Mouse (Mus musculus): Measurements from ENCODE around the gene Txlnb. TPM values are rescaled to one million over a fixed set of nuclear protein-coding genes. Genes with fewer than 3 reads are reported as not detected.

Gene Txlnb
- polyA plus RNA-seq, 1 experiment from 2014 or later: 4.0 TPM

GRCm38 (mm10) chr10:17831041-17831440, 35.0 kb downstream of the Txlnb start:
- Histone ChIP-seq H3K27me3 (replicated peaks) (no peaks in the 10 kb centered on the region), H3K9me3 (no peaks in the 10 kb centered on the region), H3K36me3 (no peaks in the 10 kb centered on the region), H3K27ac (no peak overlapping the region), H3K9ac (no peak overlapping the region), H3K4me2 (replicated peaks) (no peak overlapping the region), H3K4me1 (peaks cover 18% of the 10 kb centered on the region; the same call in 1 of the 2 replicates), H3K4me3 (no peak overlapping the region)
- 22% methylated on average over 3 of the region's 3 CpGs for WGBS
- ATAC-seq (ENCODE audit: low FRiP score, low read depth): peak; percentile 42; the same call in 1 of the 2 replicates

GRCm38 (mm10) chr10:17835031-17835430, 39.0 kb downstream of the Txlnb start:
- H3K4me1 ChIP-seq: peaks cover 9% of the 10 kb centered on the region; the same call in 1 of the 2 replicates
- H3K9me3 ChIP-seq: no peaks in the 10 kb centered on the region
- H3K27me3 ChIP-seq (replicated peaks): no peaks in the 10 kb centered on the region
- H3K4me2 ChIP-seq (replicated peaks): no peak overlapping the region
- H3K27ac ChIP-seq: no peak overlapping the region
- no peak overlapping the region for H3K4me3 ChIP-seq
- WGBS: 87% methylated on average over 6 of the region's 6 CpGs
- no peak overlapping the region for H3K9ac ChIP-seq
- H3K36me3 ChIP-seq: no peaks in the 10 kb centered on the region
- ATAC-seq (ENCODE audit: low FRiP score, low read depth): no peak

- no peak overlapping the region for H3K4me3 ChIP-seq
- no peaks in the 10 kb centered on the region for H3K27me3 ChIP-seq (replicated peaks)
- H3K9me3 ChIP-seq: no peaks in the 10 kb centered on the region
- no peak overlapping the region for H3K4me2 ChIP-seq (replicated peaks)
- WGBS: 92% methylated on average over 1 of the region's 1 CpGs
- peaks cover 3% of the 10 kb centered on the region; the same call in 1 of the 2 replicates for H3K4me1 ChIP-seq
- ATAC-seq (ENCODE audit: low FRiP score, low read depth): no peak
- H3K9ac ChIP-seq: no peak overlapping the region
- H3K27ac ChIP-seq: no peak overlapping the region
- H3K36me3 ChIP-seq: no peaks in the 10 kb centered on the region
Observed at GRCm38 (mm10) chr10:17836275-17836674, 40.2 kb downstream of the Txlnb start.

GRCm38 (mm10) chr10:17842030-17842429, 46.0 kb downstream of the Txlnb start:
- Histone ChIP-seq H3K4me1 (no peaks in the 10 kb centered on the region), H3K9ac (no peak overlapping the region), H3K27ac (no peak overlapping the region), H3K4me2 (replicated peaks) (no peak overlapping the region), H3K9me3 (no peaks in the 10 kb centered on the region), H3K27me3 (replicated peaks) (no peaks in the 10 kb centered on the region), H3K4me3 (no peak overlapping the region), H3K36me3 (peaks cover 3% of the 10 kb centered on the region; the same call in 1 of the 2 replicates)
- WGBS: 96% methylated on average over 3 of the region's 3 CpGs
- no peak for ATAC-seq (ENCODE audit: low FRiP score, low read depth)

GRCm38 (mm10) chr10:17844781-17845537, 48.9 kb downstream of the Txlnb start:
- H3K4me1 ChIP-seq: no peaks in the 10 kb centered on the region
- H3K4me2 ChIP-seq (replicated peaks): no peak overlapping the region
- H3K9ac ChIP-seq: no peak overlapping the region
- H3K27ac ChIP-seq: no peak overlapping the region
- no peak for ATAC-seq (ENCODE audit: low FRiP score, low read depth)
- H3K36me3 ChIP-seq: peaks cover 3% of the 10 kb centered on the region; the same call in 1 of the 2 replicates
- 77% methylated on average over 4 of the region's 4 CpGs for whole genome bisulfite sequencing
- no peaks in the 10 kb centered on the region for H3K27me3 ChIP-seq (replicated peaks)
- H3K9me3 ChIP-seq: no peaks in the 10 kb centered on the region
- H3K4me3 ChIP-seq: no peak overlapping the region

GRCm38 (mm10) chr10:17857647-17858261, 61.7 kb downstream of the Txlnb start:
- H3K4me1 ChIP-seq: no peaks in the 10 kb centered on the region
- H3K9me3 ChIP-seq: no peaks in the 10 kb centered on the region
- no peaks in the 10 kb centered on the region for H3K36me3 ChIP-seq
- no peak for ATAC-seq (ENCODE audit: low FRiP score, low read depth)
- no peak overlapping the region for H3K4me2 ChIP-seq (replicated peaks)
- no peak overlapping the region for H3K9ac ChIP-seq
- no peak overlapping the region for H3K4me3 ChIP-seq
- no peaks in the 10 kb centered on the region for H3K27me3 ChIP-seq (replicated peaks)
- 87% methylated on average over 9 of the region's 9 CpGs for WGBS
- H3K27ac ChIP-seq: no peak overlapping the region

GRCm38 (mm10) chr10:17860701-17861480, 64.9 kb downstream of the Txlnb start:
- no peak for ATAC-seq (ENCODE audit: low FRiP score, low read depth)
- Histone ChIP-seq H3K27me3 (replicated peaks) (no peaks in the 10 kb centered on the region), H3K27ac (no peak overlapping the region), H3K9ac (no peak overlapping the region), H3K4me1 (no peaks in the 10 kb centered on the region), H3K4me2 (replicated peaks) (no peak overlapping the region), H3K4me3 (no peak overlapping the region), H3K36me3 (no peaks in the 10 kb centered on the region), H3K9me3 (no peaks in the 10 kb centered on the region)
- 82% methylated on average over 6 of the region's 6 CpGs for WGBS

- H3K36me3 ChIP-seq: no peaks in the 10 kb centered on the region
- H3K9me3 ChIP-seq: no peaks in the 10 kb centered on the region
- WGBS: 27% methylated on average over 5 of the region's 5 CpGs
- H3K9ac ChIP-seq: no peak overlapping the region
- no peaks in the 10 kb centered on the region for H3K4me1 ChIP-seq
- no peak overlapping the region for H3K27ac ChIP-seq
- no peak overlapping the region for H3K4me3 ChIP-seq
- H3K27me3 ChIP-seq (replicated peaks): no peaks in the 10 kb centered on the region
- ATAC-seq (ENCODE audit: low FRiP score, low read depth): peak; percentile 91
- H3K4me2 ChIP-seq (replicated peaks): no peak overlapping the region
Observed at GRCm38 (mm10) chr10:17869822-17870662, 74.0 kb downstream of the Txlnb start.

- Histone ChIP-seq H3K4me2 (replicated peaks) (no peak overlapping the region), H3K4me1 (peaks cover 8% of the 10 kb centered on the region), H3K27me3 (replicated peaks) (no peaks in the 10 kb centered on the region), H3K4me3 (no peak overlapping the region), H3K27ac (no peak overlapping the region), H3K9me3 (no peaks in the 10 kb centered on the region), H3K36me3 (no peaks in the 10 kb centered on the region), H3K9ac (no peak overlapping the region)
- WGBS: 38% methylated on average over 8 of the region's 8 CpGs
- ATAC-seq (ENCODE audit: low FRiP score, low read depth): peak; percentile 33; the same call in 1 of the 2 replicates
Observed at GRCm38 (mm10) chr10:17878002-17878919, 82.2 kb downstream of the Txlnb start.

GRCm38 (mm10) chr10:17880038-17880437, 84.0 kb downstream of the Txlnb start:
- Histone ChIP-seq H3K9ac (no peak overlapping the region), H3K36me3 (no peaks in the 10 kb centered on the region), H3K4me3 (no peak overlapping the region), H3K4me1 (peaks cover 8% of the 10 kb centered on the region), H3K9me3 (no peaks in the 10 kb centered on the region), H3K27ac (no peak overlapping the region), H3K4me2 (replicated peaks) (no peak overlapping the region), H3K27me3 (replicated peaks) (no peaks in the 10 kb centered on the region)
- WGBS: 92% methylated on average over 3 of the region's 3 CpGs
- ATAC-seq (ENCODE audit: low FRiP score, low read depth): no peak

- Histone ChIP-seq H3K4me3 (no peak overlapping the region), H3K27ac (no peak overlapping the region), H3K36me3 (no peaks in the 10 kb centered on the region), H3K9me3 (no peaks in the 10 kb centered on the region), H3K27me3 (replicated peaks) (no peaks in the 10 kb centered on the region), H3K4me2 (replicated peaks) (no peak overlapping the region), H3K4me1 (peaks cover 8% of the 10 kb centered on the region), H3K9ac (no peak overlapping the region)
- 71% methylated on average over 2 of the region's 2 CpGs for WGBS
- no peak for ATAC-seq (ENCODE audit: low FRiP score, low read depth)
Observed at GRCm38 (mm10) chr10:17880724-17881123, 84.7 kb downstream of the Txlnb start.

Data from neural tube, embryonic 12.5 days (tissue).